Mouse (Mus musculus) G1E (cell line): ENCODE measurements around the gene Pard6b.

Experiments
- CTCF ChIP-seq: IDR thresholded peaks from 2 replicates; pipeline ENCODE4 v1.5.1; 2012; ENCODE audit warnings: low read depth, low read length, inconsistent platforms, mixed read lengths
- GATA1 ChIP-seq: IDR thresholded peaks from 2 replicates; pipeline ENCODE4 v1.6.1; 2012; ENCODE audit warnings: borderline replicate concordance, low read length, inconsistent platforms, mixed read lengths
- POLR2AphosphoS5 ChIP-seq: IDR thresholded peaks from 2 replicates; pipeline ENCODE4 v1.6.1; 2012; ENCODE audit warnings: low read depth, low read length, inconsistent platforms; ENCODE audit not compliant: insufficient replicate concordance

DNA sequence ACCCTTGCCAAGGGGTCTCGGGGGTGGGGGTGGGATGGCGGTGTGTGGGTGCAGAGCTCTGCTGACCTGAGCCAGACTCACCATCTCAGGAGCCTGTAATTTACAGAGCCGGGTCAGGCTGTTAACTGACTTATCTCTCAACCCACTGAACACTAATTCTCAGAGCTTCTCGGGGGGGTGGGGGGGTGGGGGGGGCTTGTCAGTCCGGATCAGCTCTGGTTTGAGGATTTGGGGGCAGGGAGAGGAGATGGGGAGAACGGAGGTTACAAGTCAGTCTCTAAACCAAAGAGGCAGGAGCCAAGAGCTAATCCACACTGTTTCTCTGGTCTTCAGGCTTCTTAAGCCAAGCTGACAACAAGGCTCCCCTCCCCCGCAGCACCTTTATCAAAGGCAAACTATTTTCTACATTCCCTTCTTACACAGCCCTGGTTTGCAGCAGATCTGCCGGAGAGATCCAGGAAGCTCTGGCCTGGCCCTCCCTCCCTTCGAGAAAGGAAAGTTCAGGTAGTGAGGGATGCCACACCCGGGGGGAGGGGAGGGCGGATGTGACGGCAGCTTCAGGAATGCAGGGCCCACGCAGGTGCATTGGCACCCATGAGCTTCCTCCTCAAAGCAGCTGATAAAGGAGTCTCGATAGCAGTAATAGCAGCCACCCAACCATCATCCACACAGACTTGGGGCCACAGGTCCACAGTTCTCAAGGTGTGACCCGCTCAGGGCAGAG is 2.5 kb upstream of the Pard6b start:
- TF ChIP-seq CTCF (no peak), POLR2AphosphoS5 (no peak), GATA1 (no peak)
